Mouse (Mus musculus) brain, adult 10 weeks (tissue): ENCODE measurements around the gene Smpd1. TPM values are rescaled to one million over a fixed set of nuclear protein-coding genes. Genes with fewer than 3 reads are reported as not detected.

Experiments used
- polyA plus RNA-seq: library from polyadenylated mRNA; stranded (reverse); fragments of 350-450 nt; fragmentation: Illumina TruSeq; extraction: RNeasy Lipid Tissue Mini Kit (QIAGEN cat#74804); gene quantifications from one replicate; pipeline ENCODE4 v1.2.3, GENCODE M21; 2015; ENCODE audit warnings: low read depth, low replicate concordance

Smpd1 gene
- 102 TPM for polyA plus RNA-seq

DNA sequence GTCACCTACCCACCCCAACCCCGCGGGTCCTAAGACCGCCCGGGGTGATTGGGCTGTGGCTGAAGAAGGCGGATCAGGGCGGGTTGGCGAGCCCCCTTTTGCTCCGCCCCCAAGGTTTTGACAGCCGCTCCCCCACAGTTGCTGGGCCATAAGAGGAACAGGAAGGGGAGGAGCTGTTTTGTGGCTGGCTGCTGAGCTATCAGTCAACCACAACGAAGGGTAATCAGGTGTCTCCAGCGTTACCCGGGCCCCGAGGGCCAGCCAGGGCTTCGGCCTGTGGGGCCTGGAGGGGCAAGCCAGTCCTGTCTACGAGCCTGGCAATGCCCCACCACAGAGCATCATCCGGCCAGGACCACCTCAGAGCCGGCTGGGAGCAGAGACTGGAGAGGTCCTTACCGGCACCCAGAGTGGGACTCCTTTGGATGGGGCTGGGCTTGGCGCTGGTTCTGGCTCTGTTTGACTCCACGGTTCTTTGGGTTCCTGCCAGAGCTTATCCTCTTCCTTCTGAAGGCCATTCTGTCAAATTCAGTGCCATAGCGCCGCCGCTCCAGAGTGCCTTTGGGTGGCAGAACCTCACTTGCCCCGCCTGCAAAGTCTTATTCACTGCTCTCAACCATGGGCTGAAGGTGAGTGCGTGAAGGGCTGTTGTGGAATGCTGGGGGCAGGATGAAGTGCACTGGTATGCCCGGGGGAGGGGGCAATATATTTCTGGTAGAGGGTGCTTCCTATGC, at the start of gene Smpd1:
Smpd1 (plus strand) TSS at position 149 of the 731 bp plus-strand sequence.

DNA sequence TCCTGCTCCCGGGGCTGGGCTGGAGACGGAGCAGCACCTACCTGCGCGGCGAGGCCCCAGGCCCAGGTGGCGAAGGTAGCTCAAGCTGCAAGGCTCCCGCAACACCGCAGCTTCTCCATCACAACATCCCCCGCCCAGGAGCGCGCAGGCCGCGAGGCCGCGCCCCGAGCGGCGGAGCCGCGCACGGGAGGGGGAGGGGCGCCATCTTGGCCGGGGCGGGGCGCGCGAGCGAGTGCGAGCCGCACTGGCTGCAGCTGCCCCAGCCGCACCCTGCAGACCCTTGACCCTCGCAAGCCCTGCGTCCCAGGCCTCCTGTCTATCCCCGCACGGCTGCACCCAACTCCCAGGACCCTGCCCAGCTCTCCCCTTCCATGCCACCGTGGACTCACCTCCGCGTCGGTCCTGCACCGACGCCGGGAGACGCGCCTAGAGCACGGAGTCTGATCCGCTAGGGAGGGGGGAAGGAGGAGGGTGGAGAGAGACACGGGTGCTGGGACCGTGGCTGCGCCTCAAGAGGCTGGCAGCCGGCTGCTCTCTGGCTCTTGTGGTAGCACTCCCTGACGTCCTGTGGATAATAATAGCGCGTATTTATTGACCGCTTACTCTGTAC, 27.0 kb downstream of the Smpd1 start, which contains the start of gene Apbb1:
Apbb1 (minus strand) TSS at position 560 of the 610 bp plus-strand sequence.

Other genes starting within 250 kb of the Smpd1 start
- gene Olfr689, start 243.2 kb upstream of the Smpd1 start, polyA plus RNA-seq: not detected
- not detected for gene Olfr690, start 220.3 kb upstream of the Smpd1 start, polyA plus RNA-seq
- gene Olfr691, start 212.1 kb upstream of the Smpd1 start, polyA plus RNA-seq: not detected
- gene Olfr692, start 186.1 kb upstream of the Smpd1 start, polyA plus RNA-seq: not detected
- gene Gm5901, start 179.3 kb upstream of the Smpd1 start, polyA plus RNA-seq: not detected
- 27.9 TPM for gene Fam160a2, start 154.3 kb upstream of the Smpd1 start, polyA plus RNA-seq
- gene Cnga4, start 149.8 kb upstream of the Smpd1 start, polyA plus RNA-seq: 1.3 TPM
- 40.7 TPM for gene Cckbr, start 128.6 kb upstream of the Smpd1 start, polyA plus RNA-seq
- 23.3 TPM for gene Cavin3, start 72.1 kb upstream of the Smpd1 start, polyA plus RNA-seq
- gene Apbb1, start 27.3 kb downstream of the Smpd1 start, polyA plus RNA-seq: 448 TPM
- gene Hpx, start 45.8 kb downstream of the Smpd1 start, polyA plus RNA-seq: 1.3 TPM
- gene Trim3, start 79.2 kb downstream of the Smpd1 start, polyA plus RNA-seq: 125 TPM
- 103 TPM for gene Timm10b, start 85.7 kb downstream of the Smpd1 start, polyA plus RNA-seq
- gene Arfip2, start 86.1 kb downstream of the Smpd1 start, polyA plus RNA-seq: 102 TPM
- 9.4 TPM for gene Gm45799, start 86.2 kb downstream of the Smpd1 start, polyA plus RNA-seq
- gene Dnhd1, start 96.5 kb downstream of the Smpd1 start, polyA plus RNA-seq: 2.7 TPM
- gene Ilk, start 182.2 kb downstream of the Smpd1 start, polyA plus RNA-seq: 125 TPM
- 11.0 TPM for gene Rrp8, start 183.0 kb downstream of the Smpd1 start, polyA plus RNA-seq
- gene Taf10, start 190.0 kb downstream of the Smpd1 start, polyA plus RNA-seq: 115 TPM
- 68.0 TPM for gene Tpp1, start 197.9 kb downstream of the Smpd1 start, polyA plus RNA-seq
- gene Dchs1, start 233.3 kb downstream of the Smpd1 start, polyA plus RNA-seq: 3.7 TPM